Mouse (Mus musculus) megakaryocyte-erythroid progenitor cell, adult 5-6 weeks (primary cell): ENCODE data around the gene Ocrl. TPM values are rescaled to one million over a fixed set of nuclear protein-coding genes. Genes with fewer than 3 reads are reported as not detected.
A peak's percentile ranks its signal among the peaks of the same experiment; 100 is the strongest.

Source experiments
- ATAC-seq: replicated peaks from 2 replicates; pipeline ENCODE4 v1.8.0; 2016; ENCODE audit warnings: mild to moderate bottlenecking, inconsistent platforms; ENCODE audit not compliant: severe bottlenecking, poor library complexity, low FRiP score, low TSS enrichment
- total RNA-seq, 2 experiments: library from RNA; stranded (forward) in 1 of 2; stranded (reverse) in 1 of 2; fragments of 200-1000, 215-1000 nt in 1 of 2; fragments of >200 nt in 1 of 2; fragmentation: Nextera tagmentation in 1 of 2; gene quantifications; 2 replicates each; pipeline ENCODE4 v1.2.3; 2014 to 2017

The Ocrl gene
- 53.0 and 75.1 TPM in 2 replicates for total RNA-seq (2014; fragmentation: Nextera tagmentation)
- total RNA-seq (2017) = 15.6 and 29.5 TPM in 2 replicates

GRCm38 (mm10) chrX:47912306-47912792, at the start of gene Ocrl:
Gene Ocrl (plus strand): TSS chrX:47912387.
- ATAC-seq = peak; percentile 85

GRCm38 (mm10) chrX:47880052-47880451, 32.1 kb upstream of the Ocrl start:
- ATAC-seq = no peak

GRCm38 (mm10) chrX:47882813-47883212, 29.4 kb upstream of the Ocrl start:
- no peak for ATAC-seq

- no peak for ATAC-seq
Measured at GRCm38 (mm10) chrX:47887401-47887800, 24.8 kb upstream of the Ocrl start.

- no peak for ATAC-seq
Measured at GRCm38 (mm10) chrX:47891243-47891906, 20.8 kb upstream of the Ocrl start.

GRCm38 (mm10) chrX:47891907-47892430, 20.2 kb upstream of the Ocrl start:
- ATAC-seq = no peak

- ATAC-seq = no peak
Measured at GRCm38 (mm10) chrX:47892431-47893024, 19.7 kb upstream of the Ocrl start, which contains the start of gene Smarca1. Gene Smarca1 (minus strand): TSS chrX:47892974.

GRCm38 (mm10) chrX:47912904-47913542, 836 bp downstream of the Ocrl start:
- ATAC-seq = peak; percentile 69

GRCm38 (mm10) chrX:47913543-47913938, 1.4 kb downstream of the Ocrl start:
- ATAC-seq = peak; percentile 40

- ATAC-seq = no peak
Measured at GRCm38 (mm10) chrX:47916831-47917230, 4.6 kb downstream of the Ocrl start.

GRCm38 (mm10) chrX:47920541-47920940, 8.4 kb downstream of the Ocrl start:
- no peak for ATAC-seq

- ATAC-seq = no peak
Measured at GRCm38 (mm10) chrX:47927981-47928380, 15.8 kb downstream of the Ocrl start.

- ATAC-seq = no peak
Measured at GRCm38 (mm10) chrX:47930449-47930848, 18.3 kb downstream of the Ocrl start.

- ATAC-seq = no peak
Measured at GRCm38 (mm10) chrX:47934352-47934751, 22.2 kb downstream of the Ocrl start.

GRCm38 (mm10) chrX:47936885-47937284, 24.7 kb downstream of the Ocrl start:
- no peak for ATAC-seq

GRCm38 (mm10) chrX:47937740-47938139, 25.6 kb downstream of the Ocrl start:
- no peak for ATAC-seq

GRCm38 (mm10) chrX:47949729-47950128, 37.5 kb downstream of the Ocrl start:
- ATAC-seq = no peak

GRCm38 (mm10) chrX:47962579-47962978, 50.4 kb downstream of the Ocrl start:
- no peak for ATAC-seq

GRCm38 (mm10) chrX:47970371-47970770, 58.2 kb downstream of the Ocrl start:
- no peak for ATAC-seq

GRCm38 (mm10) chrX:47970864-47971263, 58.7 kb downstream of the Ocrl start:
- ATAC-seq = no peak
